Mouse (Mus musculus): ENCODE measurements around the gene Txnip. TPM values are rescaled to one million over a fixed set of nuclear protein-coding genes. Genes with fewer than 3 reads are reported as not detected.

Txnip gene
- polyA plus RNA-seq, 1 experiment from 2014 or later: 257 TPM

GRCm38 (mm10) chr3:96595661-96596060 lies 37.9 kb downstream of the Txnip start:
- no peak for ATAC-seq (ENCODE audit: insufficient number of reproducible peaks, insufficient read depth, low FRiP score, low read depth)
- Histone ChIP-seq H3K9ac (ENCODE audit: low read length) (peak overlapping the region; percentile 88), H3K27me3 (ENCODE audit: control insufficient read depth, insufficient read depth, low read length) (no peaks in the 10 kb centered on the region), H3K27ac (replicated peaks in 1 of 2; ENCODE audit: control insufficient read depth in 1 of 2, insufficient read depth in 1 of 2, low read depth in 2 of 2, low read length in 2 of 2) (peak overlapping the region; percentile 79 to 82; a peak in 2 of 4 replicates), H3K4me2 (ENCODE audit: low read length) (peak overlapping the region; percentile 96), H3K36me3 (ENCODE audit: control insufficient read depth, insufficient read depth, low read length) (no peaks in the 10 kb centered on the region), H3K9me3 (ENCODE audit: control insufficient read depth, low read length) (no peaks in the 10 kb centered on the region), H3K4me3 (ENCODE audit: control insufficient read depth in 1 of 2, insufficient read depth in 1 of 2, low read depth in 1 of 2, low read length in 2 of 2) (peak overlapping the region; percentile 49 to 51; a peak in 3 of 4 replicates), H3K4me1 (ENCODE audit: control insufficient read depth in 2 of 2, insufficient read depth in 2 of 2, low read length in 2 of 2) (peaks cover 8 to 45% of the 10 kb centered on the region in 2 experiments; a peak in 3 of 4 replicates)
- WGBS: 26% methylated on average over 6 of the region's 6 CpGs

GRCm38 (mm10) chr3:96596228-96596707 lies 38.5 kb downstream of the Txnip start, which contains the start of gene Ankrd34a:
Gene Ankrd34a (plus strand): TSS chr3:96596636.
- peak within 1 kb of the TSS; percentile 96 for H3K4me2 ChIP-seq (ENCODE audit: low read length)
- no peaks in the 10 kb centered on the region for H3K9me3 ChIP-seq (ENCODE audit: control insufficient read depth, low read length)
- 0 out of 2 replicates have a peak, but pooled peaks have one; percentile 20 for ATAC-seq (ENCODE audit: insufficient number of reproducible peaks, insufficient read depth, low FRiP score, low read depth)
- peak within 1 kb of the TSS; percentile 88 for H3K9ac ChIP-seq (ENCODE audit: low read length)
- H3K27me3 ChIP-seq (ENCODE audit: control insufficient read depth, insufficient read depth, low read length): no peaks in the 10 kb centered on the region
- peak within 1 kb of the TSS; percentile 49 to 51 for H3K4me3 ChIP-seq (ENCODE audit: control insufficient read depth in 1 of 2, insufficient read depth in 1 of 2, low read depth in 1 of 2, low read length in 2 of 2)
- peak within 1 kb of the TSS; percentile 79 to 82 for H3K27ac ChIP-seq (replicated peaks in 1 of 2; ENCODE audit: control insufficient read depth in 1 of 2, insufficient read depth in 1 of 2, low read depth in 2 of 2, low read length in 2 of 2)
- H3K4me1 ChIP-seq (ENCODE audit: control insufficient read depth in 2 of 2, insufficient read depth in 2 of 2, low read length in 2 of 2): peaks cover 8 to 46% of the 10 kb centered on the region in 2 experiments; a peak in 3 of 4 replicates
- no peaks in the 10 kb centered on the region for H3K36me3 ChIP-seq (ENCODE audit: control insufficient read depth, insufficient read depth, low read length)
- WGBS: under 1% methylated on average over 18 of the region's 23 CpGs

- Histone ChIP-seq H3K4me3 (ENCODE audit: control insufficient read depth in 1 of 2, insufficient read depth in 1 of 2, low read depth in 1 of 2, low read length in 2 of 2) (peak overlapping the region; percentile 49 to 51), H3K4me1 (ENCODE audit: control insufficient read depth in 2 of 2, insufficient read depth in 2 of 2, low read length in 2 of 2) (peaks cover 8 to 47% of the 10 kb centered on the region in 2 experiments; a peak in 3 of 4 replicates), H3K9ac (ENCODE audit: low read length) (peak overlapping the region; percentile 88), H3K9me3 (ENCODE audit: control insufficient read depth, low read length) (no peaks in the 10 kb centered on the region), H3K36me3 (ENCODE audit: control insufficient read depth, insufficient read depth, low read length) (no peaks in the 10 kb centered on the region), H3K27me3 (ENCODE audit: control insufficient read depth, insufficient read depth, low read length) (no peaks in the 10 kb centered on the region), H3K27ac (replicated peaks in 1 of 2; ENCODE audit: control insufficient read depth in 1 of 2, insufficient read depth in 1 of 2, low read depth in 2 of 2, low read length in 2 of 2) (peak overlapping the region in 1 of 2 experiments; percentile 82; a peak in 2 of 4 replicates), H3K4me2 (ENCODE audit: low read length) (peak overlapping the region; percentile 96)
- no peak for ATAC-seq (ENCODE audit: insufficient number of reproducible peaks, insufficient read depth, low FRiP score, low read depth)
- WGBS: 3% methylated on average over 10 of the region's 12 CpGs
These were observed 39.1 kb downstream of the Txnip start for GRCm38 (mm10) chr3:96596855-96597254.

GRCm38 (mm10) chr3:96597435-96597891 lies 39.7 kb downstream of the Txnip start:
- peak overlapping the region; percentile 49 to 51 for H3K4me3 ChIP-seq (ENCODE audit: control insufficient read depth in 1 of 2, insufficient read depth in 1 of 2, low read depth in 1 of 2, low read length in 2 of 2)
- ATAC-seq (ENCODE audit: insufficient number of reproducible peaks, insufficient read depth, low FRiP score, low read depth): no peak
- H3K36me3 ChIP-seq (ENCODE audit: control insufficient read depth, insufficient read depth, low read length): no peaks in the 10 kb centered on the region
- H3K9me3 ChIP-seq (ENCODE audit: control insufficient read depth, low read length): no peaks in the 10 kb centered on the region
- H3K4me1 ChIP-seq (ENCODE audit: control insufficient read depth in 2 of 2, insufficient read depth in 2 of 2, low read length in 2 of 2): peaks cover 8 to 48% of the 10 kb centered on the region in 2 experiments
- no peaks in the 10 kb centered on the region for H3K27me3 ChIP-seq (ENCODE audit: control insufficient read depth, insufficient read depth, low read length)
- H3K27ac ChIP-seq (replicated peaks in 1 of 2; ENCODE audit: control insufficient read depth in 1 of 2, insufficient read depth in 1 of 2, low read depth in 2 of 2, low read length in 2 of 2): peak overlapping the region; percentile 79
- peak overlapping the region; percentile 96 for H3K4me2 ChIP-seq (ENCODE audit: low read length)
- WGBS: 2% methylated on average over 40 of the region's 40 CpGs
- H3K9ac ChIP-seq (ENCODE audit: low read length): peak overlapping the region; percentile 88

GRCm38 (mm10) chr3:96598156-96599068 lies 40.7 kb downstream of the Txnip start:
- Histone ChIP-seq H3K9ac (ENCODE audit: low read length) (peak overlapping the region; percentile 88), H3K4me1 (ENCODE audit: control insufficient read depth in 2 of 2, insufficient read depth in 2 of 2, low read length in 2 of 2) (peaks cover 9 to 48% of the 10 kb centered on the region in 2 experiments), H3K27ac (replicated peaks in 1 of 2; ENCODE audit: control insufficient read depth in 1 of 2, insufficient read depth in 1 of 2, low read depth in 2 of 2, low read length in 2 of 2) (peak overlapping the region; percentile 79), H3K9me3 (ENCODE audit: control insufficient read depth, low read length) (no peaks in the 10 kb centered on the region), H3K27me3 (ENCODE audit: control insufficient read depth, insufficient read depth, low read length) (no peaks in the 10 kb centered on the region), H3K4me3 (ENCODE audit: control insufficient read depth in 1 of 2, insufficient read depth in 1 of 2, low read depth in 1 of 2, low read length in 2 of 2) (peak overlapping the region; percentile 49 to 51), H3K4me2 (ENCODE audit: low read length) (peak overlapping the region; percentile 96), H3K36me3 (ENCODE audit: control insufficient read depth, insufficient read depth, low read length) (peaks cover 4% of the 10 kb centered on the region; the same call in 1 of the 2 replicates)
- ATAC-seq (ENCODE audit: insufficient number of reproducible peaks, insufficient read depth, low FRiP score, low read depth): no peak
- WGBS: 5% methylated on average over 54 of the region's 54 CpGs

GRCm38 (mm10) chr3:96599069-96599393 lies 41.3 kb downstream of the Txnip start:
- peak overlapping the region; percentile 49 to 51; a peak in 2 of 4 replicates for H3K4me3 ChIP-seq (ENCODE audit: control insufficient read depth in 1 of 2, insufficient read depth in 1 of 2, low read depth in 1 of 2, low read length in 2 of 2)
- peaks cover 10% of the 10 kb centered on the region; the same call in 1 of the 2 replicates for H3K36me3 ChIP-seq (ENCODE audit: control insufficient read depth, insufficient read depth, low read length)
- H3K9ac ChIP-seq (ENCODE audit: low read length): peak overlapping the region; percentile 88
- no peaks in the 10 kb centered on the region for H3K27me3 ChIP-seq (ENCODE audit: control insufficient read depth, insufficient read depth, low read length)
- H3K4me1 ChIP-seq (ENCODE audit: control insufficient read depth in 2 of 2, insufficient read depth in 2 of 2, low read length in 2 of 2): peaks cover 9 to 49% of the 10 kb centered on the region in 2 experiments
- H3K9me3 ChIP-seq (ENCODE audit: control insufficient read depth, low read length): no peaks in the 10 kb centered on the region
- H3K4me2 ChIP-seq (ENCODE audit: low read length): peak overlapping the region; percentile 96
- no peak for ATAC-seq (ENCODE audit: insufficient number of reproducible peaks, insufficient read depth, low FRiP score, low read depth)
- no peak overlapping the region for H3K27ac ChIP-seq (replicated peaks in 1 of 2; ENCODE audit: control insufficient read depth in 1 of 2, insufficient read depth in 1 of 2, low read depth in 2 of 2, low read length in 2 of 2)
- WGBS: 75% methylated on average over 8 of the region's 8 CpGs

- Histone ChIP-seq H3K36me3 (ENCODE audit: control insufficient read depth, insufficient read depth, low read length) (peaks cover 11% of the 10 kb centered on the region; the same call in 1 of the 2 replicates), H3K4me2 (ENCODE audit: low read length) (no peak overlapping the region), H3K9me3 (ENCODE audit: control insufficient read depth, low read length) (no peaks in the 10 kb centered on the region), H3K4me1 (ENCODE audit: control insufficient read depth in 2 of 2, insufficient read depth in 2 of 2, low read length in 2 of 2) (peaks cover 9 to 50% of the 10 kb centered on the region in 2 experiments), H3K4me3 (ENCODE audit: control insufficient read depth in 1 of 2, insufficient read depth in 1 of 2, low read depth in 1 of 2, low read length in 2 of 2) (no peak overlapping the region), H3K9ac (ENCODE audit: low read length) (no peak overlapping the region), H3K27me3 (ENCODE audit: control insufficient read depth, insufficient read depth, low read length) (no peaks in the 10 kb centered on the region), H3K27ac (replicated peaks in 1 of 2; ENCODE audit: control insufficient read depth in 1 of 2, insufficient read depth in 1 of 2, low read depth in 2 of 2, low read length in 2 of 2) (no peak overlapping the region)
- WGBS: 82% methylated on average over 3 of the region's 3 CpGs
- ATAC-seq (ENCODE audit: insufficient number of reproducible peaks, insufficient read depth, low FRiP score, low read depth): no peak
These were observed 41.7 kb downstream of the Txnip start for GRCm38 (mm10) chr3:96599411-96599810.
